Mouse (Mus musculus): Measurements from ENCODE around the gene Ntrk3. TPM values are rescaled to one million over a fixed set of nuclear protein-coding genes. Genes with fewer than 3 reads are reported as not detected.

The Ntrk3 gene
- polyA plus RNA-seq, 1 experiment from 2014 or later, result 1.3 TPM

- no peak overlapping the region for H3K9ac ChIP-seq (ENCODE audit: low read length)
- 89% methylated on average over 3 of the region's 3 CpGs for WGBS
- H3K27me3 ChIP-seq (ENCODE audit: control insufficient read depth, insufficient read depth, low read length), result no peaks in the 10 kb centered on the region
- ATAC-seq (ENCODE audit: insufficient number of reproducible peaks, insufficient read depth, low FRiP score, low read depth), result no peak
- H3K4me3 ChIP-seq (ENCODE audit: control insufficient read depth in 1 of 2, insufficient read depth in 1 of 2, low read depth in 1 of 2, low read length in 2 of 2), result no peak overlapping the region
- no peaks in the 10 kb centered on the region for H3K9me3 ChIP-seq (ENCODE audit: control insufficient read depth, low read length)
- no peak overlapping the region for H3K27ac ChIP-seq (replicated peaks in 1 of 2; ENCODE audit: control insufficient read depth in 1 of 2, insufficient read depth in 1 of 2, low read depth in 2 of 2, low read length in 2 of 2)
- no peaks in the 10 kb centered on the region for H3K36me3 ChIP-seq (ENCODE audit: control insufficient read depth, insufficient read depth, low read length)
- H3K4me2 ChIP-seq (ENCODE audit: low read length), result no peak overlapping the region
- H3K4me1 ChIP-seq (ENCODE audit: control insufficient read depth in 2 of 2, insufficient read depth in 2 of 2, low read length in 2 of 2), result no peaks in the 10 kb centered on the region
Observed at GRCm38 (mm10) chr7:78528008-78528407, 209.8 kb downstream of the Ntrk3 start.

GRCm38 (mm10) chr7:78527564-78527963 lies 210.2 kb downstream of the Ntrk3 start:
- H3K27me3 ChIP-seq (ENCODE audit: control insufficient read depth, insufficient read depth, low read length), result no peaks in the 10 kb centered on the region
- WGBS, result 57% methylated on average over 4 of the region's 4 CpGs
- no peak overlapping the region for H3K27ac ChIP-seq (replicated peaks in 1 of 2; ENCODE audit: control insufficient read depth in 1 of 2, insufficient read depth in 1 of 2, low read depth in 2 of 2, low read length in 2 of 2)
- no peak overlapping the region for H3K4me3 ChIP-seq (ENCODE audit: control insufficient read depth in 1 of 2, insufficient read depth in 1 of 2, low read depth in 1 of 2, low read length in 2 of 2)
- no peaks in the 10 kb centered on the region for H3K4me1 ChIP-seq (ENCODE audit: control insufficient read depth in 2 of 2, insufficient read depth in 2 of 2, low read length in 2 of 2)
- H3K4me2 ChIP-seq (ENCODE audit: low read length), result no peak overlapping the region
- no peak for ATAC-seq (ENCODE audit: insufficient number of reproducible peaks, insufficient read depth, low FRiP score, low read depth)
- no peaks in the 10 kb centered on the region for H3K36me3 ChIP-seq (ENCODE audit: control insufficient read depth, insufficient read depth, low read length)
- H3K9ac ChIP-seq (ENCODE audit: low read length), result no peak overlapping the region
- no peaks in the 10 kb centered on the region for H3K9me3 ChIP-seq (ENCODE audit: control insufficient read depth, low read length)

- H3K36me3 ChIP-seq (ENCODE audit: control insufficient read depth, insufficient read depth, low read length), result no peaks in the 10 kb centered on the region
- WGBS, result 78% methylated on average over 9 of the region's 9 CpGs
- H3K4me3 ChIP-seq (ENCODE audit: control insufficient read depth in 1 of 2, insufficient read depth in 1 of 2, low read depth in 1 of 2, low read length in 2 of 2), result no peak overlapping the region
- H3K4me2 ChIP-seq (ENCODE audit: low read length), result no peak overlapping the region
- no peak for ATAC-seq (ENCODE audit: insufficient number of reproducible peaks, insufficient read depth, low FRiP score, low read depth)
- no peaks in the 10 kb centered on the region for H3K9me3 ChIP-seq (ENCODE audit: control insufficient read depth, low read length)
- no peaks in the 10 kb centered on the region for H3K4me1 ChIP-seq (ENCODE audit: control insufficient read depth in 2 of 2, insufficient read depth in 2 of 2, low read length in 2 of 2)
- no peaks in the 10 kb centered on the region for H3K27me3 ChIP-seq (ENCODE audit: control insufficient read depth, insufficient read depth, low read length)
- no peak overlapping the region for H3K9ac ChIP-seq (ENCODE audit: low read length)
- no peak overlapping the region for H3K27ac ChIP-seq (replicated peaks in 1 of 2; ENCODE audit: control insufficient read depth in 1 of 2, insufficient read depth in 1 of 2, low read depth in 2 of 2, low read length in 2 of 2)
Observed at GRCm38 (mm10) chr7:78520243-78520927, 217.4 kb downstream of the Ntrk3 start.

GRCm38 (mm10) chr7:78519689-78520088 lies 218.1 kb downstream of the Ntrk3 start:
- Histone ChIP-seq H3K36me3 (ENCODE audit: control insufficient read depth, insufficient read depth, low read length) (no peaks in the 10 kb centered on the region), H3K4me3 (ENCODE audit: control insufficient read depth in 1 of 2, insufficient read depth in 1 of 2, low read depth in 1 of 2, low read length in 2 of 2) (no peak overlapping the region), H3K4me1 (ENCODE audit: control insufficient read depth in 2 of 2, insufficient read depth in 2 of 2, low read length in 2 of 2) (no peaks in the 10 kb centered on the region), H3K9ac (ENCODE audit: low read length) (no peak overlapping the region), H3K4me2 (ENCODE audit: low read length) (no peak overlapping the region), H3K9me3 (ENCODE audit: control insufficient read depth, low read length) (no peaks in the 10 kb centered on the region), H3K27ac (replicated peaks in 1 of 2; ENCODE audit: control insufficient read depth in 1 of 2, insufficient read depth in 1 of 2, low read depth in 2 of 2, low read length in 2 of 2) (no peak overlapping the region), H3K27me3 (ENCODE audit: control insufficient read depth, insufficient read depth, low read length) (no peaks in the 10 kb centered on the region)
- ATAC-seq (ENCODE audit: insufficient number of reproducible peaks, insufficient read depth, low FRiP score, low read depth), result no peak
- 73% methylated on average over 3 of the region's 3 CpGs for WGBS

- Histone ChIP-seq H3K4me3 (ENCODE audit: control insufficient read depth in 1 of 2, insufficient read depth in 1 of 2, low read depth in 1 of 2, low read length in 2 of 2) (no peak overlapping the region), H3K27me3 (ENCODE audit: control insufficient read depth, insufficient read depth, low read length) (no peaks in the 10 kb centered on the region), H3K9ac (ENCODE audit: low read length) (no peak overlapping the region), H3K4me1 (ENCODE audit: control insufficient read depth in 2 of 2, insufficient read depth in 2 of 2, low read length in 2 of 2) (no peaks in the 10 kb centered on the region), H3K4me2 (ENCODE audit: low read length) (no peak overlapping the region), H3K9me3 (ENCODE audit: control insufficient read depth, low read length) (no peaks in the 10 kb centered on the region), H3K27ac (replicated peaks in 1 of 2; ENCODE audit: control insufficient read depth in 1 of 2, insufficient read depth in 1 of 2, low read depth in 2 of 2, low read length in 2 of 2) (no peak overlapping the region), H3K36me3 (ENCODE audit: control insufficient read depth, insufficient read depth, low read length) (no peaks in the 10 kb centered on the region)
- 72% methylated on average over 5 of the region's 5 CpGs for WGBS
- no peak for ATAC-seq (ENCODE audit: insufficient number of reproducible peaks, insufficient read depth, low FRiP score, low read depth)
Observed at GRCm38 (mm10) chr7:78518760-78519363, 218.9 kb downstream of the Ntrk3 start.

GRCm38 (mm10) chr7:78515042-78515609 lies 222.7 kb downstream of the Ntrk3 start:
- Histone ChIP-seq H3K27ac (replicated peaks in 1 of 2; ENCODE audit: control insufficient read depth in 1 of 2, insufficient read depth in 1 of 2, low read depth in 2 of 2, low read length in 2 of 2) (no peak overlapping the region), H3K4me2 (ENCODE audit: low read length) (no peak overlapping the region)

GRCm38 (mm10) chr7:78507032-78507611 lies 230.7 kb downstream of the Ntrk3 start:
- no peak overlapping the region for H3K9ac ChIP-seq (ENCODE audit: low read length)
- no peaks in the 10 kb centered on the region for H3K36me3 ChIP-seq (ENCODE audit: control insufficient read depth, insufficient read depth, low read length)
- no peak for ATAC-seq (ENCODE audit: insufficient number of reproducible peaks, insufficient read depth, low FRiP score, low read depth)
- H3K27ac ChIP-seq (replicated peaks in 1 of 2; ENCODE audit: control insufficient read depth in 1 of 2, insufficient read depth in 1 of 2, low read depth in 2 of 2, low read length in 2 of 2), result no peak overlapping the region
- WGBS, result 39% methylated on average over 2 of the region's 2 CpGs
- H3K9me3 ChIP-seq (ENCODE audit: control insufficient read depth, low read length), result no peaks in the 10 kb centered on the region
- no peak overlapping the region for H3K4me3 ChIP-seq (ENCODE audit: control insufficient read depth in 1 of 2, insufficient read depth in 1 of 2, low read depth in 1 of 2, low read length in 2 of 2)
- H3K27me3 ChIP-seq (ENCODE audit: control insufficient read depth, insufficient read depth, low read length), result no peaks in the 10 kb centered on the region
- no peak overlapping the region for H3K4me2 ChIP-seq (ENCODE audit: low read length)
- H3K4me1 ChIP-seq (ENCODE audit: control insufficient read depth in 2 of 2, insufficient read depth in 2 of 2, low read length in 2 of 2), result no peaks in the 10 kb centered on the region

More at GRCm38 (mm10) chr7:78515042-78515609, 222.7 kb downstream of the Ntrk3 start:
- no peaks in the 10 kb centered on the region for H3K9me3 ChIP-seq (ENCODE audit: control insufficient read depth, low read length)
- WGBS, result 59% methylated on average over 7 of the region's 7 CpGs
- H3K27me3 ChIP-seq (ENCODE audit: control insufficient read depth, insufficient read depth, low read length), result no peaks in the 10 kb centered on the region
- no peak for ATAC-seq (ENCODE audit: insufficient number of reproducible peaks, insufficient read depth, low FRiP score, low read depth)
- H3K4me1 ChIP-seq (ENCODE audit: control insufficient read depth in 2 of 2, insufficient read depth in 2 of 2, low read length in 2 of 2), result no peaks in the 10 kb centered on the region
- H3K36me3 ChIP-seq (ENCODE audit: control insufficient read depth, insufficient read depth, low read length), result no peaks in the 10 kb centered on the region
- H3K4me3 ChIP-seq (ENCODE audit: control insufficient read depth in 1 of 2, insufficient read depth in 1 of 2, low read depth in 1 of 2, low read length in 2 of 2), result no peak overlapping the region
- no peak overlapping the region for H3K9ac ChIP-seq (ENCODE audit: low read length)

All from heart, embryonic 14.5 days (tissue).